Mouse (Mus musculus): ENCODE measurements around the gene Fzd10. TPM values are rescaled to one million over a fixed set of nuclear protein-coding genes. Genes with fewer than 3 reads are reported as not detected.

The Fzd10 gene
- polyA plus RNA-seq, 1 experiment from 2014 or later: 4.7 TPM

DNA sequence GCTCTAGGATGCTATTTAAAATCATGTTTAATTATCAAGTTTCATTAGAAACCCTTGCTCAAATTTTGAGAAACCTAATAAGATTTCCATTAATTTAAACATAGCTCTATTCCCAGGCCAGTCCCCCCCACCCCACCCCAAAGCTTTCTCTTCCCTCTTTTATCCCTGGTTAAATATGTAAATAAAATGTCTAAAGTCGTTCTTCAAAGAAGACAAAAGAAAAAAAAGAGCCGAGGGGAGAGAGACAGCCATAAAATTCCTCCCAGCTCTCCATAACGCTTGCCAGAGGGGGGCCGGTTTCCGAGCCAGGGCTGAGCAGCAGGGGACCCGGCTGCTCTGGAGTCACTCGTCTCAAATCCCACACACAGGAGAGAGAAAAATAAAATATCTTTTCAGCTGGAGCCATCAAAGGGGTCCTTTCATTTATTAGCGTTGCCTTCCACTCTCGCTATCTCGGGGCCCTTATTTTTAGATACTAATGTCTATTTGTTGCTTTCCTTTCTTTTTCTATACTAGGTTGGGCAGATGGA lies 2.4 kb upstream of the Fzd10 start:
- Histone ChIP-seq H3K27ac (replicated peaks; ENCODE audit: low read depth, low read length) (peak overlapping the region; percentile 58; the same call in 1 of the 2 replicates), H3K4me3 (ENCODE audit: low read depth, low read length) (peak overlapping the region; percentile 78), H3K9me3 (ENCODE audit: control insufficient read depth, low read length) (no peaks in the 10 kb centered on the region)

GRCm38 (mm10) chr5:128598760-128599364 lies 1.8 kb upstream of the Fzd10 start:
- peaks cover 21% of the 10 kb centered on the region for H3K4me1 ChIP-seq (ENCODE audit: control insufficient read depth, insufficient read depth, low read length)
- peaks cover 25% of the 10 kb centered on the region for H3K27me3 ChIP-seq (replicated peaks; ENCODE audit: control insufficient read depth, insufficient read depth, low read length)
- ATAC-seq (ENCODE audit: low read depth): no peak
- under 1% methylated on average over 20 of the region's 20 CpGs for WGBS
- H3K4me2 ChIP-seq (ENCODE audit: low read depth, low read length): peak overlapping the region; percentile 93
- no peak for DNase-seq (ENCODE audit: low spot score)
- H3K4me3 ChIP-seq (ENCODE audit: low read depth, low read length): peak overlapping the region; percentile 78
- no peaks in the 10 kb centered on the region for H3K9me3 ChIP-seq (ENCODE audit: control insufficient read depth, low read length)
- H3K27ac ChIP-seq (replicated peaks; ENCODE audit: low read depth, low read length): peak overlapping the region; percentile 58
- peak overlapping the region; percentile 83 for H3K9ac ChIP-seq (ENCODE audit: low read depth, low read length)
- no peaks in the 10 kb centered on the region for H3K36me3 ChIP-seq (ENCODE audit: control insufficient read depth, insufficient read depth, low read length)

More for the DNA sequence above, 2.4 kb upstream of the Fzd10 start:
- WGBS: 2% methylated on average over 10 of the region's 10 CpGs
- no peak for DNase-seq (ENCODE audit: low spot score)
- peaks cover 19% of the 10 kb centered on the region for H3K4me1 ChIP-seq (ENCODE audit: control insufficient read depth, insufficient read depth, low read length)
- no peaks in the 10 kb centered on the region for H3K36me3 ChIP-seq (ENCODE audit: control insufficient read depth, insufficient read depth, low read length)
- peak overlapping the region; percentile 83 for H3K9ac ChIP-seq (ENCODE audit: low read depth, low read length)
- H3K4me2 ChIP-seq (ENCODE audit: low read depth, low read length): peak overlapping the region; percentile 93
- peaks cover 25% of the 10 kb centered on the region for H3K27me3 ChIP-seq (replicated peaks; ENCODE audit: control insufficient read depth, insufficient read depth, low read length)
- ATAC-seq (ENCODE audit: low read depth): no peak

- Histone ChIP-seq H3K4me2 (ENCODE audit: low read depth, low read length) (peak overlapping the region; percentile 93), H3K4me3 (ENCODE audit: low read depth, low read length) (peak overlapping the region; percentile 78), H3K9me3 (ENCODE audit: control insufficient read depth, low read length) (no peaks in the 10 kb centered on the region), H3K4me1 (ENCODE audit: control insufficient read depth, insufficient read depth, low read length) (peaks cover 21% of the 10 kb centered on the region), H3K27ac (replicated peaks; ENCODE audit: low read depth, low read length) (peak overlapping the region; percentile 63), H3K36me3 (ENCODE audit: control insufficient read depth, insufficient read depth, low read length) (no peaks in the 10 kb centered on the region), H3K27me3 (replicated peaks; ENCODE audit: control insufficient read depth, insufficient read depth, low read length) (peaks cover 25% of the 10 kb centered on the region), H3K9ac (ENCODE audit: low read depth, low read length) (peak overlapping the region; percentile 83)
- WGBS: under 1% methylated on average over 26 of the region's 28 CpGs
- no peak for ATAC-seq (ENCODE audit: low read depth)
- DNase-seq (ENCODE audit: low spot score): no peak
These were observed 1.1 kb upstream of the Fzd10 start for GRCm38 (mm10) chr5:128599365-128600071.

DNA sequence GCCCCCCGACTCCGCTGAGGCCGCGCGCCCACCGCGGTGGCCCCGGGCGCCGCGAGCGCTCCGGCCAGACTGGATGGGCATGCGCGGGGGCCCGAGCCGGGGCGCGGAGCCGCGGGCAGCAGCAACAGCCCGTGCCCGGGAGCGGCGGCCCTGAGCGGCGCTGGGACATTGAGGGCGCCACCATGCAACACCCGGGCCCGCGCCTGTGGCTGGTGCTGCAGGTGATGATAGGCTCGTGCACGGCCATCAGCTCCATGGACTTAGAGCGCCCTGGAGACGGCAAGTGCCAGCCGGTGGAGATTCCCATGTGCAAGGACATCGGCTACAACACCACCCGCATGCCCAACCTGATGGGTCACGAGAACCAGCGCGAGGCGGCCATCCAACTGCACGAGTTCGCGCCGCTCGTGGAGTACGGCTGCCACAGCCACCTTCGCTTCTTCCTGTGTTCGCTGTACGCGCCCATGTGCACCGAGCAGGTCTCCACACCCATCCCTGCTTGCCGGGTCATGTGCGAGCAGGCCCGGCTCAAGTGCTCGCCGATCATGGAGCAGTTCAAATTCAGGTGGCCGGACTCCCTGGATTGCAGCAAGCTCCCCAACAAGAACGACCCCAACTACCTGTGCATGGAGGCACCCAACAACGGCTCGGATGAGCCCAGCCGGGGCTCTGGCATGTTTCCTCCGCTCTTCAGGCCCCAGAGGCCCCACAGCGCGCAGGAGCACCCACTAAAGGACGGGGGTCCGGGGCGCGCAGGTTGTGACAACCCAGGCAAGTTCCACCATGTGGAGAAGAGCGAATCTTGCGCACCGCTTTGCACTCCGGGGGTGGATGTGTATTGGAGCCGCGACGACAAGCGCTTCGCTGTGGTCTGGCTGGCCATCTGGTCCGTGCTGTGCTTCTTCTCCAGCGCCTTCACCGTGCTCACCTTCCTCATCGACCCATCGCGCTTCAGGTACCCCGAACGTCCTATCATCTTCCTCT lies 684 bp downstream of the Fzd10 start:
- Histone ChIP-seq H3K36me3 (ENCODE audit: control insufficient read depth, insufficient read depth, low read length) (no peaks in the 10 kb centered on the region), H3K27me3 (replicated peaks; ENCODE audit: control insufficient read depth, insufficient read depth, low read length) (peaks cover 25% of the 10 kb centered on the region), H3K4me1 (ENCODE audit: control insufficient read depth, insufficient read depth, low read length) (peaks cover 26% of the 10 kb centered on the region), H3K4me2 (ENCODE audit: low read depth, low read length) (peak overlapping the region; percentile 93), H3K27ac (replicated peaks; ENCODE audit: low read depth, low read length) (peak overlapping the region; percentile 89), H3K4me3 (ENCODE audit: low read depth, low read length) (peak overlapping the region; percentile 78), H3K9me3 (ENCODE audit: control insufficient read depth, low read length) (no peaks in the 10 kb centered on the region), H3K9ac (ENCODE audit: low read depth, low read length) (peak overlapping the region; percentile 83)
- DNase-seq (ENCODE audit: low spot score) (no peak), ATAC-seq (ENCODE audit: low read depth) (peak; percentile 48; the same call in 1 of the 2 replicates)
- under 1% methylated on average over 53 of the region's 87 CpGs for WGBS

GRCm38 (mm10) chr5:128603693-128604092 lies 3.0 kb downstream of the Fzd10 start:
- no peak for DNase-seq (ENCODE audit: low spot score)
- H3K4me2 ChIP-seq (ENCODE audit: low read depth, low read length): peak overlapping the region; percentile 93
- peaks cover 25% of the 10 kb centered on the region for H3K27me3 ChIP-seq (replicated peaks; ENCODE audit: control insufficient read depth, insufficient read depth, low read length)
- no peaks in the 10 kb centered on the region for H3K36me3 ChIP-seq (ENCODE audit: control insufficient read depth, insufficient read depth, low read length)
- H3K4me3 ChIP-seq (ENCODE audit: low read depth, low read length): peak overlapping the region; percentile 78; the same call in 1 of the 2 replicates
- 44% methylated on average over 1 of the region's 1 CpGs for WGBS
- no peak overlapping the region for H3K9ac ChIP-seq (ENCODE audit: low read depth, low read length)
- peaks cover 30% of the 10 kb centered on the region for H3K4me1 ChIP-seq (ENCODE audit: control insufficient read depth, insufficient read depth, low read length)
- H3K27ac ChIP-seq (replicated peaks; ENCODE audit: low read depth, low read length): peak overlapping the region; percentile 55; the same call in 1 of the 2 replicates
- no peak for ATAC-seq (ENCODE audit: low read depth)
- H3K9me3 ChIP-seq (ENCODE audit: control insufficient read depth, low read length): no peaks in the 10 kb centered on the region

- Histone ChIP-seq H3K4me1 (ENCODE audit: control insufficient read depth, insufficient read depth, low read length) (peaks cover 21% of the 10 kb centered on the region; the same call in 1 of the 2 replicates), H3K27ac (replicated peaks; ENCODE audit: low read depth, low read length) (no peak overlapping the region), H3K9ac (ENCODE audit: low read depth, low read length) (no peak overlapping the region), H3K9me3 (ENCODE audit: control insufficient read depth, low read length) (no peaks in the 10 kb centered on the region), H3K4me2 (ENCODE audit: low read depth, low read length) (0 out of 2 replicates have a peak overlapping the region, but pooled peaks have one; percentile 16), H3K4me3 (ENCODE audit: low read depth, low read length) (no peak overlapping the region), H3K27me3 (replicated peaks; ENCODE audit: control insufficient read depth, insufficient read depth, low read length) (peaks cover 8% of the 10 kb centered on the region), H3K36me3 (ENCODE audit: control insufficient read depth, insufficient read depth, low read length) (no peaks in the 10 kb centered on the region)
- DNase-seq (ENCODE audit: low spot score) (no peak), ATAC-seq (ENCODE audit: low read depth) (no peak; the same call in 1 of the 2 replicates)
- WGBS: 12% methylated on average over 14 of the region's 14 CpGs
These were observed 6.0 kb downstream of the Fzd10 start for GRCm38 (mm10) chr5:128606596-128606995.

DNA sequence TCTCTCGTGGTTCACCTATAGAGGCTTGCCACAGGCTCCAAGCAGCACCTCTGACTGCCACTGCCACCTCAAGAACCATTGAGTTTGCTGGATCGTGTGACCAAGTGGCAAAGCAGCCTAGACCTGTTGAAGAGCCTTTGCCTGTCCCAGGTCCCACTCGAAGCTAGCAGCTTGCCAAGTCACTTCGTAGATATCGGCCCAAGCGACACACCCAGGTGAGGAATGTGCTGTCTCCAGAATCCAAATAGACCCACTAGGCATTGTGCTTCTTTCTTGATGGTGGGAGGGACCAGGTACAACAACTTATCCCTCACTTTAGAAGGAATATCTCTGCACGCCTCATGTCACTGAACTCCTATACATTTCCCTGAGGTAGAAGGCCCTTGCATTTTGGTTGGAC lies 8.4 kb downstream of the Fzd10 start:
- WGBS: 85% methylated on average over 7 of the region's 7 CpGs

GRCm38 (mm10) chr5:128617621-128618020 lies 17.0 kb downstream of the Fzd10 start:
- Histone ChIP-seq H3K4me3 (ENCODE audit: low read depth, low read length) (no peak overlapping the region; the same call in 1 of the 2 replicates), H3K4me1 (ENCODE audit: control insufficient read depth, insufficient read depth, low read length) (peaks cover 37% of the 10 kb centered on the region)
- ATAC-seq (ENCODE audit: low read depth): peak; percentile 47; the same call in 1 of the 2 replicates

More for the DNA sequence above, 8.4 kb downstream of the Fzd10 start:
- H3K36me3 ChIP-seq (ENCODE audit: control insufficient read depth, insufficient read depth, low read length): no peaks in the 10 kb centered on the region
- H3K4me1 ChIP-seq (ENCODE audit: control insufficient read depth, insufficient read depth, low read length): peaks cover 10% of the 10 kb centered on the region; the same call in 1 of the 2 replicates
- no peaks in the 10 kb centered on the region for H3K27me3 ChIP-seq (replicated peaks; ENCODE audit: control insufficient read depth, insufficient read depth, low read length)
- no peaks in the 10 kb centered on the region for H3K9me3 ChIP-seq (ENCODE audit: control insufficient read depth, low read length)
- DNase-seq (ENCODE audit: low spot score) (no peak), ATAC-seq (ENCODE audit: low read depth) (no peak)
- no peak overlapping the region for H3K27ac ChIP-seq (replicated peaks; ENCODE audit: low read depth, low read length)
- H3K4me3 ChIP-seq (ENCODE audit: low read depth, low read length): no peak overlapping the region
- H3K4me2 ChIP-seq (ENCODE audit: low read depth, low read length): no peak overlapping the region
- no peak overlapping the region for H3K9ac ChIP-seq (ENCODE audit: low read depth, low read length)

More at GRCm38 (mm10) chr5:128617621-128618020, 17.0 kb downstream of the Fzd10 start:
- H3K9me3 ChIP-seq (ENCODE audit: control insufficient read depth, low read length): no peaks in the 10 kb centered on the region
- no peaks in the 10 kb centered on the region for H3K36me3 ChIP-seq (ENCODE audit: control insufficient read depth, insufficient read depth, low read length)
- peak; percentile 69 for DNase-seq (ENCODE audit: low spot score)
- 5% methylated on average over 9 of the region's 9 CpGs for WGBS
- no peak overlapping the region for H3K27ac ChIP-seq (replicated peaks; ENCODE audit: low read depth, low read length)
- peak overlapping the region; percentile 38 for H3K4me2 ChIP-seq (ENCODE audit: low read depth, low read length)
- no peaks in the 10 kb centered on the region for H3K27me3 ChIP-seq (replicated peaks; ENCODE audit: control insufficient read depth, insufficient read depth, low read length)
- H3K9ac ChIP-seq (ENCODE audit: low read depth, low read length): 0 out of 2 replicates have a peak overlapping the region, but pooled peaks have one; percentile 10
